Mouse (Mus musculus): ENCODE measurements at regions not wholly inside any gene's neighbourhood (a gene's known extent, or its start where the extent isn't known, plus 50 kb on each side); places are given as distances from the start of the nearest gene placed in this dataset.
A peak's percentile ranks its signal among the peaks of the same experiment; 100 is the strongest.

- no peak for DNase-seq
These were observed 404.2 kb upstream of the Cntn3 start for GRCm38 (mm10) chr6:102977122-102977521.

GRCm38 (mm10) chr6:103023326-103023725 lies 450.4 kb upstream of the Cntn3 start:
- DNase-seq = peak in 1 of 2 experiments; percentile 18

GRCm38 (mm10) chr6:103024006-103024405 lies 451.1 kb upstream of the Cntn3 start:
- DNase-seq = peak in 1 of 2 experiments; percentile 29

- no peak for DNase-seq
These were observed 455.2 kb upstream of the Cntn3 start for GRCm38 (mm10) chr6:103028150-103028549.

GRCm38 (mm10) chr6:103033418-103033817 lies 460.5 kb upstream of the Cntn3 start:
- DNase-seq = no peak

GRCm38 (mm10) chr6:103033919-103034318 lies 461.0 kb upstream of the Cntn3 start:
- DNase-seq = no peak

GRCm38 (mm10) chr6:103060591-103060990 lies 449.8 kb upstream of the Chl1 start:
- no peak for DNase-seq

GRCm38 (mm10) chr6:103106189-103106588 lies 404.2 kb upstream of the Chl1 start:
- peak in 1 of 2 experiments; percentile 3 for DNase-seq

- DNase-seq = no peak
These were observed 390.8 kb upstream of the Chl1 start for GRCm38 (mm10) chr6:103119537-103119936.

- peak in 1 of 2 experiments; percentile 10 for DNase-seq
These were observed 369.5 kb upstream of the Chl1 start for GRCm38 (mm10) chr6:103140851-103141250.

GRCm38 (mm10) chr6:103177851-103178250 lies 332.5 kb upstream of the Chl1 start:
- no peak for DNase-seq

- no peak for DNase-seq
These were observed 327.0 kb upstream of the Chl1 start for GRCm38 (mm10) chr6:103183355-103183754.

- no peak for DNase-seq
These were observed 313.5 kb upstream of the Chl1 start for GRCm38 (mm10) chr6:103196838-103197237.

GRCm38 (mm10) chr6:103201605-103202004 lies 308.8 kb upstream of the Chl1 start:
- no peak for DNase-seq

- no peak for DNase-seq
These were observed 301.2 kb upstream of the Chl1 start for GRCm38 (mm10) chr6:103209202-103209601.

GRCm38 (mm10) chr6:103213160-103213559 lies 297.2 kb upstream of the Chl1 start:
- peak in 1 of 2 experiments; percentile 29 for DNase-seq

- no peak for DNase-seq
These were observed 273.5 kb upstream of the Chl1 start for GRCm38 (mm10) chr6:103236896-103237295.

GRCm38 (mm10) chr6:103268984-103269383 lies 241.4 kb upstream of the Chl1 start:
- no peak for DNase-seq

- no peak for DNase-seq
These were observed 238.2 kb upstream of the Chl1 start for GRCm38 (mm10) chr6:103272216-103272615.

GRCm38 (mm10) chr6:103275071-103275470 lies 235.3 kb upstream of the Chl1 start:
- DNase-seq = no peak

- DNase-seq = no peak
These were observed 234.9 kb upstream of the Chl1 start for GRCm38 (mm10) chr6:103275476-103275875.

GRCm38 (mm10) chr6:103296015-103296414 lies 214.4 kb upstream of the Chl1 start:
- DNase-seq = peak in 1 of 2 experiments; percentile 35

- no peak for DNase-seq
These were observed 203.8 kb upstream of the Chl1 start for GRCm38 (mm10) chr6:103306420-103307249.

- DNase-seq = no peak
These were observed 203.2 kb upstream of the Chl1 start for GRCm38 (mm10) chr6:103307250-103307580.

- no peak for DNase-seq
These were observed 198.2 kb upstream of the Chl1 start for GRCm38 (mm10) chr6:103312149-103312548.
